Mouse (Mus musculus) gastrocnemius, adult 8-10 months (tissue): ENCODE data around the gene Rps24. TPM values are rescaled to one million over a fixed set of nuclear protein-coding genes. Genes with fewer than 3 reads are reported as not detected.
"Not testable (repeated sequence)": the region's sequence is repeated elsewhere in the genome, so short reads cannot be mapped to it uniquely, and the experiment has no call there.

Source experiments
- DNase-seq, 2 experiments: peaks; one replicate each; pipeline ENCODE4 v3.0.0; 2022; ENCODE audit warnings: low spot score in 2 of 2
- total RNA-seq, 4 experiments: library from RNA; stranded (reverse); gene quantifications; 2 replicates each; pipeline ENCODE4 v1.2.4; 2022

Rps24 gene
- total RNA-seq = 100 to 1,000 TPM; 660 to 798 (median 702) TPM

- DNase-seq = peak; percentile 78 to 87
These were observed at the start of gene Rps24, which contains the start of gene Polr3a for GRCm38 (mm10) chr14:24486773-24487227. Rps24 (plus strand) TSS chr14:24487125. Polr3a (minus strand) TSS chr14:24487058.

- not testable (repeated sequence) for DNase-seq
These were observed 43.4 kb upstream of the Rps24 start for GRCm38 (mm10) chr14:24443529-24443928.

GRCm38 (mm10) chr14:24458191-24458590 lies 28.7 kb upstream of the Rps24 start:
- DNase-seq = no peak

- DNase-seq = no peak
These were observed 18.1 kb upstream of the Rps24 start for GRCm38 (mm10) chr14:24468806-24469205.

- DNase-seq = no peak
These were observed 621 bp upstream of the Rps24 start for GRCm38 (mm10) chr14:24486241-24486767.

- not testable (repeated sequence) for DNase-seq
These were observed 2.8 kb downstream of the Rps24 start for GRCm38 (mm10) chr14:24489772-24490171.

- DNase-seq = peak; percentile 92 to 94
These were observed 3.7 kb downstream of the Rps24 start for GRCm38 (mm10) chr14:24490468-24491265.

- DNase-seq = no peak
These were observed 4.5 kb downstream of the Rps24 start for GRCm38 (mm10) chr14:24491266-24491981.

GRCm38 (mm10) chr14:24493256-24493655 lies 6.3 kb downstream of the Rps24 start:
- no peak for DNase-seq

- DNase-seq = peak in 1 of 2 experiments; percentile 30
These were observed 9.6 kb downstream of the Rps24 start for GRCm38 (mm10) chr14:24496507-24496906.

GRCm38 (mm10) chr14:24497443-24497842 lies 10.5 kb downstream of the Rps24 start:
- DNase-seq = no peak

- DNase-seq = no peak
These were observed 11.8 kb downstream of the Rps24 start for GRCm38 (mm10) chr14:24498561-24499255.

GRCm38 (mm10) chr14:24499478-24499877 lies 12.6 kb downstream of the Rps24 start:
- no peak for DNase-seq

- peak; percentile 62 to 65 for DNase-seq
These were observed 13.3 kb downstream of the Rps24 start for GRCm38 (mm10) chr14:24500091-24500844.

- DNase-seq = no peak
These were observed 13.9 kb downstream of the Rps24 start for GRCm38 (mm10) chr14:24500845-24501186.

GRCm38 (mm10) chr14:24501256-24501655 lies 14.3 kb downstream of the Rps24 start:
- DNase-seq = no peak

GRCm38 (mm10) chr14:24507452-24508069 lies 20.6 kb downstream of the Rps24 start:
- no peak for DNase-seq

- no peak for DNase-seq
These were observed 21.3 kb downstream of the Rps24 start for GRCm38 (mm10) chr14:24508070-24508773.

- DNase-seq = no peak
These were observed 22.6 kb downstream of the Rps24 start for GRCm38 (mm10) chr14:24509557-24509956.

- DNase-seq = no peak
These were observed 23.3 kb downstream of the Rps24 start for GRCm38 (mm10) chr14:24510218-24510617.
